Mouse (Mus musculus) liver, adult 2 months (tissue): Measurements from ENCODE around the gene Hist1h2bm.

ENCODE experiments used
- CTCF ChIP-seq: fragments of 200-500 bp; IDR thresholded peaks from 2 replicates; pipeline ENCODE4 v1.5.1; 2011; ENCODE audit warnings: low read depth, low read length, control low read depth
- POLR2A ChIP-seq: fragments of 200-500 bp; IDR thresholded peaks from 2 replicates; pipeline ENCODE4 v1.6.1; 2011; ENCODE audit warnings: low read length, control low read depth; ENCODE audit not compliant: insufficient read depth; ENCODE audit errors: extremely low read depth

- TF ChIP-seq CTCF (no peak), POLR2A (no peak)
These were observed 30.0 kb downstream of the Hist1h2bm start for GRCm38 (mm10) chr13:21751827-21752226.
